Mouse (Mus musculus) stomach, postnatal 0 days (tissue): Measurements from ENCODE around the gene Wdpcp.

Experiments
- CTCF ChIP-seq: IDR thresholded peaks from 2 replicates; pipeline ENCODE4 v1.5.1; 2016; ENCODE audit warnings: antibody characterized with exemption, low read depth, mild to moderate bottlenecking, moderate library complexity
- EP300 ChIP-seq: optimal IDR thresholded peaks from 2 replicates; pipeline ENCODE3; 2016; ENCODE audit warnings: antibody characterized with exemption

- TF ChIP-seq CTCF (no peak), EP300 (no peak)
Observed at GRCm38 (mm10) chr11:21528676-21529394, 43.2 kb upstream of the Wdpcp start.
